Mouse (Mus musculus) ES-Bruce4 (cell line): ENCODE results near the gene Cdc42se1. TPM values are rescaled to one million over a fixed set of nuclear protein-coding genes. Genes with fewer than 3 reads are reported as not detected.

ENCODE experiments used
- H3K27ac ChIP-seq: 2 replicates; pipeline ENCODE4 v1.5.1; 2012; ENCODE audit warnings: low read length, inconsistent platforms; ENCODE audit not compliant: insufficient read depth
- H3K27me3 ChIP-seq: 2 replicates; pipeline ENCODE4 v1.6.1; 2012; ENCODE audit warnings: mild to moderate bottlenecking, low read length, inconsistent platforms; ENCODE audit not compliant: control insufficient read depth, poor library complexity, insufficient read depth, severe bottlenecking
- H3K36me3 ChIP-seq: 2 replicates; pipeline ENCODE4 v1.6.1; 2012; ENCODE audit warnings: inconsistent platforms, mild to moderate bottlenecking, low read length, moderate library complexity; ENCODE audit not compliant: control insufficient read depth, poor library complexity, insufficient read depth, severe bottlenecking
- H3K4me1 ChIP-seq: one replicate; pipeline ENCODE4 v1.8.1; 2011; ENCODE audit warnings: low read length; ENCODE audit not compliant: control insufficient read depth, insufficient read depth
- H3K4me3 ChIP-seq: 2 replicates; pipeline ENCODE4 v1.5.1; 2011; ENCODE audit warnings: low read depth, mild to moderate bottlenecking, low read length
- H3K9ac ChIP-seq: 2 replicates; pipeline ENCODE4 v1.6.1; 2012; ENCODE audit warnings: low read depth, mild to moderate bottlenecking, inconsistent platforms; ENCODE audit not compliant: poor library complexity, severe bottlenecking
- H3K9me3 ChIP-seq: replicated peaks from 2 replicates; pipeline ENCODE4 v1.6.1; 2012; ENCODE audit warnings: mild to moderate bottlenecking, low read length, inconsistent platforms; ENCODE audit not compliant: control insufficient read depth, poor library complexity, insufficient read depth, severe bottlenecking
- CTCF ChIP-seq: IDR thresholded peaks from one replicate; pipeline ENCODE4 v1.8.1; 2011; ENCODE audit warnings: low read depth, low read length
- EP300 ChIP-seq: IDR thresholded peaks from 2 replicates; pipeline ENCODE4 v1.6.1; 2011; ENCODE audit warnings: low read depth, low read length; ENCODE audit not compliant: insufficient read depth
- POLR2A ChIP-seq: IDR thresholded peaks from one replicate; pipeline ENCODE4 v1.8.1; 2011; ENCODE audit warnings: low read length; ENCODE audit not compliant: insufficient read depth
- polyA plus RNA-seq: library from polyadenylated mRNA; stranded (reverse); fragments of >200 nt; gene quantifications from 2 replicates; pipeline ENCODE4 v1.2.4, GENCODE M21; 2011; ENCODE audit warnings: low read depth; ENCODE audit not compliant: missing spikeins, insufficient read depth, insufficient read length

The Cdc42se1 gene
- polyA plus RNA-seq, 1 experiment: 57.4 TPM

- TF ChIP-seq CTCF (no peak), POLR2A (no peak), EP300 (no peak)
- H3K4me3 ChIP-seq: peak overlapping the region; percentile 70
- H3K27ac ChIP-seq: peak overlapping the region; percentile 95
- no peaks in the 10 kb centered on the region for H3K27me3 ChIP-seq
- no peaks in the 10 kb centered on the region for H3K9me3 ChIP-seq
- no peaks in the 10 kb centered on the region for H3K4me1 ChIP-seq
- peaks cover 8% of the 10 kb centered on the region for H3K36me3 ChIP-seq
- H3K9ac ChIP-seq: peak overlapping the region; percentile 65
These were observed 55.0 kb downstream of the Cdc42se1 start for GRCm38 (mm10) chr3:95283589-95283941.

- Histone ChIP-seq H3K9ac (peak overlapping the region; percentile 65; the same call in 1 of the 2 replicates), H3K4me3 (peak overlapping the region; percentile 6; the same call in 1 of the 2 replicates), H3K36me3 (peaks cover 10% of the 10 kb centered on the region), H3K9me3 (no peaks in the 10 kb centered on the region), H3K4me1 (no peaks in the 10 kb centered on the region), H3K27me3 (no peaks in the 10 kb centered on the region), H3K27ac (peak overlapping the region; percentile 95; the same call in 1 of the 2 replicates)
- no peak for TF ChIP-seq EP300
- TF ChIP-seq CTCF: no peak
- TF ChIP-seq POLR2A: no peak
These were observed 55.5 kb downstream of the Cdc42se1 start for GRCm38 (mm10) chr3:95284062-95284461.

- Histone ChIP-seq H3K9me3 (no peaks in the 10 kb centered on the region), H3K9ac (peak overlapping the region; percentile 65; the same call in 1 of the 2 replicates), H3K27me3 (no peaks in the 10 kb centered on the region), H3K36me3 (peaks cover 10% of the 10 kb centered on the region), H3K4me1 (no peaks in the 10 kb centered on the region), H3K4me3 (no peak overlapping the region), H3K27ac (no peak overlapping the region)
- no peak for TF ChIP-seq POLR2A
These were observed 56.2 kb downstream of the Cdc42se1 start for GRCm38 (mm10) chr3:95284501-95285281.

- H3K36me3 ChIP-seq: peaks cover 10% of the 10 kb centered on the region
- no peak overlapping the region; the same call in 1 of the 2 replicates for H3K9ac ChIP-seq
- H3K27ac ChIP-seq: no peak overlapping the region
- no peaks in the 10 kb centered on the region for H3K9me3 ChIP-seq
- H3K27me3 ChIP-seq: no peaks in the 10 kb centered on the region
- no peaks in the 10 kb centered on the region for H3K4me1 ChIP-seq
- TF ChIP-seq POLR2A: no peak
- no peak for TF ChIP-seq CTCF
- TF ChIP-seq EP300: no peak
- no peak overlapping the region for H3K4me3 ChIP-seq
These were observed 56.9 kb downstream of the Cdc42se1 start for GRCm38 (mm10) chr3:95285390-95285789.

Other genes with a start within 250 kb of the Cdc42se1 start
- 37.7 and 56.5 TPM in 2 replicates for gene Zfp687, start 213.3 kb upstream of the Cdc42se1 start, polyA plus RNA-seq
- 286 and 316 TPM in 2 replicates for gene Psmd4, start 186.1 kb upstream of the Cdc42se1 start, polyA plus RNA-seq
- gene Pip5k1a, start 121.8 kb upstream of the Cdc42se1 start, polyA plus RNA-seq: 53.9 and 63.5 TPM in 2 replicates
- 78.0 and 83.5 TPM in 2 replicates for gene Vps72, start 117.7 kb upstream of the Cdc42se1 start, polyA plus RNA-seq
- 0.90 TPM in 1 of 2 replicates, not detected in the other for gene Tmod4, start 104.3 kb upstream of the Cdc42se1 start, polyA plus RNA-seq
- 48.5 and 52.1 TPM in 2 replicates for gene Scnm1, start 94.7 kb upstream of the Cdc42se1 start, polyA plus RNA-seq
- 4.0 and 5.7 TPM in 2 replicates for gene Lysmd1, start 94.6 kb upstream of the Cdc42se1 start, polyA plus RNA-seq
- gene Tnfaip8l2, start 86.4 kb upstream of the Cdc42se1 start, polyA plus RNA-seq: not detected in 2 replicates
- gene Sema6c, start 68.3 kb upstream of the Cdc42se1 start, polyA plus RNA-seq: 13.3 and 18.8 TPM in 2 replicates
- 39.8 and 49.0 TPM in 2 replicates for gene Gabpb2, start 10.8 kb upstream of the Cdc42se1 start, polyA plus RNA-seq
- gene Mllt11, start 3.4 kb downstream of the Cdc42se1 start, polyA plus RNA-seq: 13.1 and 15.5 TPM in 2 replicates
- gene Gm128, start 12.9 kb downstream of the Cdc42se1 start, polyA plus RNA-seq: 1.2 and 2.1 TPM in 2 replicates
- 4.1 and 4.8 TPM in 2 replicates for gene Bnipl, start 22.5 kb downstream of the Cdc42se1 start, polyA plus RNA-seq
- gene Mindy1, start 52.6 kb downstream of the Cdc42se1 start, polyA plus RNA-seq: 43.6 and 48.0 TPM in 2 replicates
- 42.9 and 43.9 TPM in 2 replicates for gene Prune1, start 53.3 kb downstream of the Cdc42se1 start, polyA plus RNA-seq
- gene Anxa9, start 78.4 kb downstream of the Cdc42se1 start, polyA plus RNA-seq: 1.9 and 2.0 TPM in 2 replicates
- 99.9 and 103 TPM in 2 replicates for gene Cers2, start 86.1 kb downstream of the Cdc42se1 start, polyA plus RNA-seq
- 67.9 and 73.3 TPM in 2 replicates for gene Setdb1, start 128.5 kb downstream of the Cdc42se1 start, polyA plus RNA-seq
- gene 4930558C23Rik, start 174.1 kb downstream of the Cdc42se1 start, polyA plus RNA-seq: 0.84 and 2.2 TPM in 2 replicates
- 70.9 and 75.5 TPM in 2 replicates for gene Arnt, start 205.7 kb downstream of the Cdc42se1 start, polyA plus RNA-seq